Mouse (Mus musculus): ENCODE data around the gene Ints1. TPM values are rescaled to one million over a fixed set of nuclear protein-coding genes. Genes with fewer than 3 reads are reported as not detected.

The Ints1 gene
- polyA plus RNA-seq, 1 experiment from 2014 or later: 37.7 TPM

GRCm38 (mm10) chr5:139798168-139798900, 22.9 kb upstream of the Ints1 start:
- Histone ChIP-seq H3K36me3 (replicated peaks) (peaks cover 12% of the 10 kb centered on the region), H3K27ac (peak overlapping the region; percentile 95), H3K4me1 (peaks cover 42% of the 10 kb centered on the region), H3K4me3 (replicated peaks) (peak overlapping the region; percentile 32), H3K4me2 (peak overlapping the region; percentile 59), H3K9ac (peak overlapping the region; percentile 49), H3K9me3 (no peaks in the 10 kb centered on the region), H3K27me3 (peaks cover 4% of the 10 kb centered on the region; the same call in 1 of the 2 replicates)
- WGBS: 39% methylated on average over 12 of the region's 12 CpGs
- peak; percentile 60 for ATAC-seq (ENCODE audit: low FRiP score)

DNA sequence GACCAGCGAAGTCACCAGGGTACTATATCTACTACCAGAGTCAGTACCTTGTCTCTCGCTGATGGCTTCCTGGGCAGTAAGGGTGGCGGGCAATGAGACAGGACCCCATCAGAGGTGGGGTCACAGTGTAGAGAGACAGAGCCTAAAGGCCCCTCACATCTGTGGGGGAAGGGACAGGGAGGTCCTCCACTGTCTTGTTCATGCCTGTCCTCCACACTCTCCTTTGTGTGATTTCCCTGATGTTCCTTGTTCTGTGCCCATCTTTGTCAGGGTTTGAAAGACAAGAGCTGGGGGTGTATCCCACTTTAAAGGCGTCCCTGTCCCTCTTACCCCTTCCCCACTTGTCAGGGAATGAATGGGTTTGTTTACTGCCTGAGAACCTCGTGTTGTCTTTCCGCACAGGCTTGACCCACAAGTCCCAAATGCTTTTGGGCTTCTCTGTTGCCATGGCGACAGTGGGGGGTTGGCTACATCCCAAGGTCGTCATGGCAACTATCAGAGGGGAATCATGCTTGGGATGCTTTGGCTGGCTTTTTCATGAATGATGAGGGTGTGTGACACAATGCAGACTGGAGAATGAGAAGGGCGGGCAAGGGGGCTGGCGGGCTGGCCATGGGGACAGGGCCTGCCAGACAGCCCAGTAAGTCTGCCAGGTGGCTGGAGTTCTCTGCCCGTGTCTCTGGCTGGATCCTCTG, 22.1 kb upstream of the Ints1 start:
- Histone ChIP-seq H3K4me2 (peak overlapping the region; percentile 59), H3K4me1 (peaks cover 41% of the 10 kb centered on the region), H3K9me3 (no peaks in the 10 kb centered on the region), H3K27me3 (peaks cover 10% of the 10 kb centered on the region; the same call in 1 of the 2 replicates), H3K36me3 (replicated peaks) (peaks cover 12% of the 10 kb centered on the region), H3K4me3 (replicated peaks) (peak overlapping the region; percentile 32), H3K9ac (peak overlapping the region; percentile 49), H3K27ac (peak overlapping the region; percentile 95)
- 17% methylated on average over 11 of the region's 11 CpGs for WGBS
- ATAC-seq (ENCODE audit: low FRiP score): peak; percentile 92

DNA sequence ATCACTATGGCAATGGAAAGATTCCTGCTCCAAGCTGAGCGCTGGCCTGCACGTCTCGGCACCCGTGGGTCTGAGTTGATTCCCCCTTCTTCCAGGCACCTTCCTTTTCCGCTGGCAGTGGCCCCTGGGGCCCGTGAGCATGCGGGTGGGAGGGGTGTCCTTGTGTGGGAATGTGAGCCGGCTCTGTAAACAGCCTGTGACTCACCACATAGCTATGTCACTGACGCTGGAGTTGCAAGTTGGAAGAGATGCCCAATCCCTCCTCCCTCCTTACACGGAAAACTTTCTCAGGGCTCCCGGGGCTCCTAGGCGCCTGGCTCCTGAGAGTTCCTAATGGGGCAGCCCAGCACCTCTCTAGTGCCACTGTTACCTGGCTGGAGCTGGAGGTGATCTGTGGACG, 21.4 kb upstream of the Ints1 start:
- peak overlapping the region; percentile 59 for H3K4me2 ChIP-seq
- WGBS: 21% methylated on average over 13 of the region's 13 CpGs
- H3K9ac ChIP-seq: 0 out of 2 replicates have a peak overlapping the region, but pooled peaks have one; percentile 36
- peaks cover 14% of the 10 kb centered on the region; the same call in 1 of the 2 replicates for H3K27me3 ChIP-seq
- no peak overlapping the region for H3K4me3 ChIP-seq (replicated peaks)
- peaks cover 12% of the 10 kb centered on the region for H3K36me3 ChIP-seq (replicated peaks)
- H3K9me3 ChIP-seq: no peaks in the 10 kb centered on the region
- H3K27ac ChIP-seq: peak overlapping the region; percentile 95
- peaks cover 48% of the 10 kb centered on the region for H3K4me1 ChIP-seq
- ATAC-seq (ENCODE audit: low FRiP score): peak; percentile 33; the same call in 1 of the 2 replicates

- Histone ChIP-seq H3K4me1 (peaks cover 53% of the 10 kb centered on the region), H3K4me2 (peak overlapping the region; percentile 59; the same call in 1 of the 2 replicates), H3K36me3 (replicated peaks) (peaks cover 9% of the 10 kb centered on the region), H3K27ac (peak overlapping the region; percentile 95; the same call in 1 of the 2 replicates), H3K9me3 (no peaks in the 10 kb centered on the region), H3K9ac (no peak overlapping the region), H3K4me3 (replicated peaks) (no peak overlapping the region), H3K27me3 (peaks cover 14% of the 10 kb centered on the region; the same call in 1 of the 2 replicates)
- WGBS: 79% methylated on average over 9 of the region's 9 CpGs
- ATAC-seq (ENCODE audit: low FRiP score): no peak
Measured at GRCm38 (mm10) chr5:139796001-139796620, 20.6 kb upstream of the Ints1 start.

DNA sequence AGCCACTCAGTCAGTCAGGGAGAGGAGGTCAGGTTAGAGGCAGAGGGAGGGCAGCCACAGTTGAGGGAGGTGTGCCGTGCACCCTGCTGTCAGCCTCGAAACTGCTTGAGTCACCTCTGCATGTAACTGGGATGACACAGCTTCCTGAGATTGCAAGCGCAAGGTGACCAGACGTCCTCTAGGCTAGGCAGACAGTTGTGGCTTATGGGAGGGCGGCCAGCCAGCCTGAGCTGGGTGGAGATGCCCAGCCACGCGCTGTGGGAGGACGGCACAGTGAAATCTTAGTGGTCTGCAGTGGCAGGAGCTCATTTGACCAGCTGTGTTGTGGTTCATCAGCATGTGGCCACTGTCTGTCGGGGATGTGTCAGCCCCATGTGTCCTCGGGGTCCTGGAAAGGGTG, 19.5 kb upstream of the Ints1 start:
- ATAC-seq (ENCODE audit: low FRiP score): no peak
- Histone ChIP-seq H3K4me2 (no peak overlapping the region), H3K4me3 (replicated peaks) (no peak overlapping the region), H3K27ac (0 out of 2 replicates have a peak overlapping the region, but pooled peaks have one; percentile 13), H3K27me3 (peaks cover 14% of the 10 kb centered on the region; the same call in 1 of the 2 replicates), H3K4me1 (peaks cover 57% of the 10 kb centered on the region), H3K9me3 (no peaks in the 10 kb centered on the region), H3K36me3 (replicated peaks) (no peaks in the 10 kb centered on the region; the same call in 1 of the 2 replicates), H3K9ac (no peak overlapping the region)
- 80% methylated on average over 10 of the region's 10 CpGs for WGBS

DNA sequence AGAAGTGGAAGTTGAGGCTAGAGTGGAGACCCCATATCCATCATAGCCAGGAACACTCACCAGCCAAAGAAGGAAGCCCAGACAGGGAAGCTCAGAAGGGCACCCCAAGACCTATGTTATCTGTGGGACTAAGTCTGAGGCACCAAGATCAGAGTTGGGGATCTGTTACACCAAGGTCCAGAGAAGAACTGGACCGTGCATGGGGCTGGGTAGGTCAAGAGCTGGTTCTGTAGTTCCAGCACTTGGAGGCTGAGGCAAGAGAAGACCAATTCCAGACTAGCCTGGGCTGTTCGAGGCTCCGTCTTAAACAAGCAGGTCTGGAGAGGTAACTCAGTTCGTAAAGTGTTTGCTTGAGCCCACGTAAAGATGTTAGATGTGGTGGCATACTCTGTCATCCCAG, 18.7 kb upstream of the Ints1 start:
- no peak for ATAC-seq (ENCODE audit: low FRiP score)
- H3K9ac ChIP-seq: no peak overlapping the region
- H3K9me3 ChIP-seq: no peaks in the 10 kb centered on the region
- H3K27ac ChIP-seq: no peak overlapping the region
- 92% methylated on average over 5 of the region's 5 CpGs for WGBS
- H3K4me2 ChIP-seq: 0 out of 2 replicates have a peak overlapping the region, but pooled peaks have one; percentile 4
- H3K36me3 ChIP-seq (replicated peaks): no peaks in the 10 kb centered on the region; the same call in 1 of the 2 replicates
- no peak overlapping the region for H3K4me3 ChIP-seq (replicated peaks)
- peaks cover 17% of the 10 kb centered on the region; the same call in 1 of the 2 replicates for H3K27me3 ChIP-seq
- peaks cover 56% of the 10 kb centered on the region for H3K4me1 ChIP-seq

GRCm38 (mm10) chr5:139793338-139794089, 18.0 kb upstream of the Ints1 start:
- no peak overlapping the region for H3K9ac ChIP-seq
- peaks cover 17% of the 10 kb centered on the region; the same call in 1 of the 2 replicates for H3K27me3 ChIP-seq
- peaks cover 50% of the 10 kb centered on the region for H3K4me1 ChIP-seq
- peak overlapping the region; percentile 98; the same call in 1 of the 2 replicates for H3K4me2 ChIP-seq
- no peak overlapping the region for H3K27ac ChIP-seq
- H3K9me3 ChIP-seq: no peaks in the 10 kb centered on the region
- no peak overlapping the region for H3K4me3 ChIP-seq (replicated peaks)
- no peaks in the 10 kb centered on the region for H3K36me3 ChIP-seq (replicated peaks)
- no peak for ATAC-seq (ENCODE audit: low FRiP score)
- WGBS: 83% methylated on average over 11 of the region's 11 CpGs

- Histone ChIP-seq H3K4me1 (peaks cover 44% of the 10 kb centered on the region), H3K4me3 (replicated peaks) (no peak overlapping the region), H3K9me3 (no peaks in the 10 kb centered on the region), H3K9ac (no peak overlapping the region), H3K27ac (no peak overlapping the region), H3K36me3 (replicated peaks) (no peaks in the 10 kb centered on the region), H3K4me2 (peak overlapping the region; percentile 98; the same call in 1 of the 2 replicates), H3K27me3 (peaks cover 17% of the 10 kb centered on the region; the same call in 1 of the 2 replicates)
- ATAC-seq (ENCODE audit: low FRiP score): no peak
- WGBS: 59% methylated on average over 3 of the region's 3 CpGs
Measured at GRCm38 (mm10) chr5:139792966-139793337, 17.5 kb upstream of the Ints1 start.

DNA sequence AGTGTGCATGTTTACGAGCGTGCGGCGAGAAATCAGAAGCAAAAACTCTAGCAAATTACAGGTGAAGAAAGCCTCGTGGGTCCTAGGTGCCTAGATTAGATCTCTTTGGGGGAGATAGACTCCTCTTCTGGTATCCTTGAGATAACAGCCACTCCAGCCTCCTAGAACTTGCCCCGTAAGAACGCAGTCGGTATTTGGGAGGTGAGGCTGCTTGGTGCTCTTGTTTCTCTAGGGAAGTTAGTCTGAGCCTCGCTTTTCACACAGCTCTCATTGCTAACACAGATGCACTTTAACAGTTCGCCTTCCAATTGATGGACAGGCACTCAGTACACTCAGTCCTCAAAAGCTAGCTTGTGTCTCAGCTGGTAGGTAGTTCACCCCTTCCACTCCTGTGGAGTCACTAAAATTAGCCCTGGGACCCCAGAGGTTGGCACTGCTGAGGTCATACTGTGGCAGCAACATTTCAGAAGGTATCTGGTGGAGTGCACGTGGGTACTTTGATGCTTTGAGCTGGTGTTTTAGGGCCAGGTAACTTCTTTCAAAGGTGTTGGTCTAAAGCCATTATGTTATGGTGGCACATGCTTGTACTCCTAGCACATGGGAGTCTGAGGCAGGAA, 16.8 kb upstream of the Ints1 start:
- Histone ChIP-seq H3K9me3 (no peaks in the 10 kb centered on the region), H3K9ac (peak overlapping the region; percentile 71), H3K27me3 (peaks cover 17% of the 10 kb centered on the region; the same call in 1 of the 2 replicates), H3K4me1 (peaks cover 37% of the 10 kb centered on the region), H3K36me3 (replicated peaks) (no peaks in the 10 kb centered on the region), H3K27ac (no peak overlapping the region), H3K4me3 (replicated peaks) (peak overlapping the region; percentile 82), H3K4me2 (peak overlapping the region; percentile 98)
- ATAC-seq (ENCODE audit: low FRiP score): no peak
- WGBS: 24% methylated on average over 11 of the region's 11 CpGs

GRCm38 (mm10) chr5:139791227-139792158, 16.0 kb upstream of the Ints1 start, which contains the start of gene Mafk:
Mafk (plus strand) TSS chr5:139791513.
- Histone ChIP-seq H3K4me2 (peak within 1 kb of the TSS; percentile 98), H3K9me3 (no peaks in the 10 kb centered on the region), H3K36me3 (replicated peaks) (no peaks in the 10 kb centered on the region), H3K9ac (peak within 1 kb of the TSS; percentile 71), H3K27ac (no peak within 1 kb of the TSS), H3K4me3 (replicated peaks) (peak within 1 kb of the TSS; percentile 82), H3K4me1 (peaks cover 29% of the 10 kb centered on the region), H3K27me3 (peaks cover 17% of the 10 kb centered on the region; the same call in 1 of the 2 replicates)
- ATAC-seq (ENCODE audit: low FRiP score): peak; percentile 91
- WGBS: under 1% methylated on average over 92 of the region's 92 CpGs
